Mouse (Mus musculus): ENCODE results near the gene Mras. TPM values are rescaled to one million over a fixed set of nuclear protein-coding genes. Genes with fewer than 3 reads are reported as not detected.

Gene Mras
- total and polyA plus RNA-seq, 3 experiments: 0.17 TPM; not detected in 2

- Histone ChIP-seq H3K27me3 (ENCODE audit: control insufficient read depth in 1 of 2, insufficient read depth in 2 of 2, low read length in 2 of 2) (no peaks in the 10 kb centered on the region; a peak in 1 of 4 replicates), H3K79me2 (ENCODE audit: control insufficient read depth, insufficient read depth, low read length, poor library complexity) (no peaks in the 10 kb centered on the region)
- TF ChIP-seq ELF1 (IDR thresholded peaks at IDR 0.05; ENCODE audit: low read depth, low read length): no peak
- TF ChIP-seq USF2 (IDR thresholded peaks at IDR 0.05; ENCODE audit: borderline replicate concordance in 1 of 2, insufficient read depth in 1 of 2, low read depth in 1 of 2, low read length in 2 of 2): no peak
- no peak for TF ChIP-seq MAX (IDR thresholded peaks at IDR 0.05; ENCODE audit: low read length)
- TF ChIP-seq CHD1 (IDR thresholded peaks at IDR 0.05; ENCODE audit: low read depth, low read length): no peak
- no peak for TF ChIP-seq ZC3H11A (IDR thresholded peaks at IDR 0.05; ENCODE audit: low read depth, low read length)
- no peak for TF ChIP-seq MAZ (IDR thresholded peaks at IDR 0.05; ENCODE audit: low read depth, low read length)
- no peak for TF ChIP-seq ZNF384 (IDR thresholded peaks at IDR 0.05; ENCODE audit: low read depth, low read length)
- no peak for TF ChIP-seq RAD21 (IDR thresholded peaks at IDR 0.05; ENCODE audit: low read depth, low read length)
- no peak for TF ChIP-seq POLR2AphosphoS5 (IDR thresholded peaks at IDR 0.05; ENCODE audit: borderline replicate concordance, low read depth, low read length)
- TF ChIP-seq CTCF (IDR thresholded peaks at IDR 0.05 in 2 of 3, conservative IDR thresholded peaks at IDR 0.05 in 1 of 3; ENCODE audit: control insufficient read depth in 1 of 3, insufficient read depth in 1 of 3, low read depth in 2 of 3, low read length in 3 of 3, poor library complexity in 1 of 3, severe bottlenecking in 1 of 3): no peak
- TF ChIP-seq EP300 (IDR thresholded peaks at IDR 0.05; ENCODE audit: low read depth in 1 of 2, low read length in 2 of 2): no peak
- no peak for TF ChIP-seq USF1 (IDR thresholded peaks at IDR 0.05; ENCODE audit: low read depth, low read length)
- TF ChIP-seq RCOR1 (IDR thresholded peaks at IDR 0.05; ENCODE audit: low read depth, low read length): no peak
- TF ChIP-seq TAL1 (IDR thresholded peaks at IDR 0.05; ENCODE audit: low read length): no peak
- no peak for TF ChIP-seq UBTF (IDR thresholded peaks at IDR 0.05; ENCODE audit: borderline replicate concordance, insufficient read depth, low read depth, low read length)
- TF ChIP-seq CHD2 (IDR thresholded peaks at IDR 0.05; ENCODE audit: low read length): no peak
These were observed 82.4 kb downstream of the Mras start for GRCm38 (mm10) chr9:99354796-99355195.

DNA sequence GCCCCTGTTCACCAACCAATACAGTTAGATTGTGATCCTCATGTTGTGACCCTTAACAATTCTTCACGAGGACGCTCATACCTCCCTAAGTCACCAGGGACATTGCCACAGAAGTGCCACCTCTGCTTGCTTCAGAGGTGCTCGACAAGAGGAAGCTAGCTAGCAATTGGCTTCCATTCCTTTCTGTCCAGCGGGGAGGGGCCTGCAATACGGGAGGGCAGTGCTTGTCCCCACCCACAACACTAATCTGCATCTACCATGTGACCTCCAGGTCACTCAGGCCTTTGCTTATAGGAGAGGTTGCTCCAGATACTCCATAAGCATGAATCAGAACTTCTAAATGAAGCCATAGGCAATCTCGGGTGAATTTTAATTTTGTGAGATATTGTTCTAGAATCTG is 83.8 kb downstream of the Mras start:
- TF ChIP-seq MAZ (IDR thresholded peaks at IDR 0.05; ENCODE audit: low read depth, low read length) (no peak), GATA1 (IDR thresholded peaks at IDR 0.05; ENCODE audit: low read depth, low read length) (no peak), ZKSCAN1 (IDR thresholded peaks at IDR 0.05; ENCODE audit: low read depth, low read length) (no peak), POLR2AphosphoS2 (IDR thresholded peaks at IDR 0.05; ENCODE audit: low read length) (no peak), MYC (IDR thresholded peaks at IDR 0.05; ENCODE audit: low read depth, low read length) (no peak), ZNF384 (IDR thresholded peaks at IDR 0.05; ENCODE audit: low read depth, low read length) (no peak), GABPA (IDR thresholded peaks at IDR 0.05; ENCODE audit: low read depth, low read length) (no peak), E2F4 (IDR thresholded peaks at IDR 0.05; ENCODE audit: borderline replicate concordance, low read depth, low read length) (no peak), CHD2 (IDR thresholded peaks at IDR 0.05; ENCODE audit: low read length) (no peak), POLR2AphosphoS5 (IDR thresholded peaks at IDR 0.05; ENCODE audit: borderline replicate concordance, low read depth, low read length) (no peak), MAFK (IDR thresholded peaks at IDR 0.05; ENCODE audit: borderline replicate concordance, low read depth, low read length) (no peak)
- H3K4me1 ChIP-seq (ENCODE audit: control insufficient read depth in 1 of 2, insufficient read depth in 2 of 2, low read length in 2 of 2): 0 out of 4 replicates have a peak, but pooled peaks cover 0 to 2% of the 10 kb centered on the region in 2 experiments
- H3K9ac ChIP-seq (ENCODE audit: control insufficient read depth, low read depth, low read length, poor library complexity, severe bottlenecking): no peak overlapping the region
- H3K79me2 ChIP-seq (ENCODE audit: control insufficient read depth, insufficient read depth, low read length, poor library complexity): no peaks in the 10 kb centered on the region
- no peak overlapping the region for H3K27ac ChIP-seq (ENCODE audit: control insufficient read depth, low read depth, low read length)
- no peaks in the 10 kb centered on the region for H3K36me3 ChIP-seq (ENCODE audit: control insufficient read depth in 1 of 2, insufficient read depth in 2 of 2, low read length in 2 of 2)
- no peaks in the 10 kb centered on the region for H3K9me3 ChIP-seq (replicated peaks; ENCODE audit: insufficient read depth, low read length)
- DNase-seq (ENCODE audit: low read depth, low spot score): no peak
- H3K27me3 ChIP-seq (ENCODE audit: control insufficient read depth in 1 of 2, insufficient read depth in 2 of 2, low read length in 2 of 2): peaks cover 0 to 2% of the 10 kb centered on the region in 2 experiments; a peak in 1 of 4 replicates
- no peak overlapping the region for H3K4me3 ChIP-seq (ENCODE audit: control insufficient read depth in 1 of 2, insufficient read depth in 1 of 2, low read depth in 2 of 2, low read length in 2 of 2)

More at GRCm38 (mm10) chr9:99354796-99355195, 82.4 kb downstream of the Mras start:
- H3K36me3 ChIP-seq (ENCODE audit: control insufficient read depth in 1 of 2, insufficient read depth in 2 of 2, low read length in 2 of 2): no peaks in the 10 kb centered on the region
- H3K9me3 ChIP-seq (replicated peaks; ENCODE audit: insufficient read depth, low read length): no peaks in the 10 kb centered on the region
- H3K9ac ChIP-seq (ENCODE audit: control insufficient read depth, low read depth, low read length, poor library complexity, severe bottlenecking): no peak overlapping the region
- no peak for DNase-seq (ENCODE audit: low read depth, low spot score)
- H3K27ac ChIP-seq (ENCODE audit: control insufficient read depth, low read depth, low read length): no peak overlapping the region
- H3K4me1 ChIP-seq (ENCODE audit: control insufficient read depth in 1 of 2, insufficient read depth in 2 of 2, low read length in 2 of 2): 0 out of 4 replicates have a peak, but pooled peaks cover 0 to 2% of the 10 kb centered on the region in 2 experiments
- H3K4me3 ChIP-seq (ENCODE audit: control insufficient read depth in 1 of 2, insufficient read depth in 1 of 2, low read depth in 2 of 2, low read length in 2 of 2): no peak overlapping the region
